Mouse (Mus musculus) heart, adult 2 months (tissue): ENCODE data around the gene 4931428F04Rik.

ENCODE experiments used
- CTCF ChIP-seq: fragments of 200-600 bp; IDR thresholded peaks from 2 replicates; pipeline ENCODE4 v1.8.1; 2022; ENCODE audit warnings: antibody characterized with exemption, mild to moderate bottlenecking, moderate library complexity
- EP300 ChIP-seq: fragments of 200-500 bp; IDR thresholded peaks from 2 replicates; pipeline ENCODE4 v1.6.1; 2011; ENCODE audit warnings: low read depth, low read length, control low read depth; ENCODE audit not compliant: insufficient read depth
- POLR2A ChIP-seq: fragments of 200-500 bp; IDR thresholded peaks from 2 replicates; pipeline ENCODE4 v1.6.1; 2011; ENCODE audit warnings: mild to moderate bottlenecking, low read depth, low read length, control low read depth; ENCODE audit not compliant: insufficient read depth

- TF ChIP-seq CTCF (peak; percentile 97; the same call in 1 of the 2 replicates), POLR2A (no peak), EP300 (0 out of 2 replicates have a peak, but pooled peaks have one; percentile 55)
Observed at GRCm38 (mm10) chr8:105290554-105291314, 1.1 kb upstream of the 4931428F04Rik start.
